Mouse (Mus musculus): ENCODE results near the gene Hcn4. TPM values are rescaled to one million over a fixed set of nuclear protein-coding genes. Genes with fewer than 3 reads are reported as not detected.

Gene Hcn4
- polyA plus RNA-seq, 1 experiment from 2014 or later = 0.51 TPM

DNA sequence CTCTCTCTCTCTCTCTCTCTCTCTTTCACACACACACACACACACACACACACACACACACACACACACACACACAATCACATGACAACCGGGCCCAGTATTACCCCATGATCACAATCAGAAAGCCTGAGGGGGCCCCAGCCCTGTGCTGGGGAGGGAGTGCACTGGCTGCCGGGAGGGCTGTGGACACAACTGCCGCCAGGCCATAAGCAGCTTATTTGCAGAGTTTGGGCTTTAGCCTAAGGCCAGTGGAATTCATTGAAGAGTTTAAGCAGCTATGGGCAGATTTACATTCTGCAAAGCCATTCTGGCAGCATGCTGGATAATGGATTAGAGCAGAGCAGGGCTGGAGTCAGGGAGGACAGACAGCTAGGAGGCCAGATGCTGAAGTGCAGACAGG, 12.0 kb upstream of the Hcn4 start:
- no peak for ATAC-seq (ENCODE audit: low FRiP score, low TSS enrichment)
- Histone ChIP-seq H3K36me3 (ENCODE audit: control insufficient read depth, insufficient read depth, low read length) (no peaks in the 10 kb centered on the region), H3K4me2 (replicated peaks; ENCODE audit: low read depth, low read length) (no peak overlapping the region), H3K9ac (ENCODE audit: low read depth, low read length) (no peak overlapping the region), H3K9me3 (ENCODE audit: control insufficient read depth, low read length) (no peaks in the 10 kb centered on the region), H3K4me3 (ENCODE audit: low read length) (no peak overlapping the region), H3K27me3 (ENCODE audit: control insufficient read depth, insufficient read depth, low read length) (no peaks in the 10 kb centered on the region; the same call in 1 of the 2 replicates), H3K4me1 (ENCODE audit: control insufficient read depth, insufficient read depth, low read length) (0 out of 2 replicates have a peak, but pooled peaks cover 6% of the 10 kb centered on the region), H3K27ac (ENCODE audit: low read depth, low read length) (no peak overlapping the region)
- 53% methylated on average over 3 of the region's 3 CpGs for WGBS

DNA sequence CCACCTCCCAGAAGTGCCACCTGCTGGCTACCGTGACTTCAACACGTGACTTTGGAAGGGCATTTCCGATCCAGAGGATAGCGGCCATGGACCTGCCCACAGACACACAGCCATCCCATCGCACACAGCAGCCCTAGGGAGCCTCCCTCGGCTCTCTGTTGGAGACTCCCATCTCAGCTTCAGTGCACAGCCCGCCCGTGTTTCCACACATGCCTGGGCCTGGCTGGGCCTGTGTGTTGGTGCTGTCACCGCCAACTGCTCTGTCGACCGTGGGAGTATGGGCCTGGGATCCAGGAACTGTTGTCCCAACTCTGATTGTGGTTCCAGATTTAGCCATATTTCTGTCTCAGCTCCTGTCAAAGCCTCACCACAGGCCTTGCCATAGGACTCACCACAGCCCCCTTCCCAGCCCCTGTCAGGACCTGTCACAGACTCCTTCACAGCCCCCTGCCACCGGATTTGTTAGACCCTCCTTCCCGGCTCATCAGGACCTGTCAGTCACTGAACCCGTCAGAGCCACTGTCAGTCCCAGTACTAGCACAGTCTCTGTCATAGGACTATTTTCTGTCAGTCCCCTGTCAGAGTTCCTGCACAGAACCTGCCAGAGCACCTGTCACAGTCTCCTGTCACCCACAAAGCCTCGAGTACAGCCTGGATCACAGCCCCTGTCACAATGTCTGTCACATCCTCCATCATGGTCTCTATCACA, 7.5 kb upstream of the Hcn4 start:
- WGBS = 45% methylated on average over 15 of the region's 15 CpGs
- ATAC-seq (ENCODE audit: low FRiP score, low TSS enrichment) = 0 out of 2 replicates have a peak, but pooled peaks have one; percentile 58
- Histone ChIP-seq H3K9ac (ENCODE audit: low read depth, low read length) (no peak overlapping the region), H3K4me1 (ENCODE audit: control insufficient read depth, insufficient read depth, low read length) (0 out of 2 replicates have a peak, but pooled peaks cover 6% of the 10 kb centered on the region), H3K4me3 (ENCODE audit: low read length) (no peak overlapping the region), H3K4me2 (replicated peaks; ENCODE audit: low read depth, low read length) (no peak overlapping the region), H3K27ac (ENCODE audit: low read depth, low read length) (no peak overlapping the region), H3K27me3 (ENCODE audit: control insufficient read depth, insufficient read depth, low read length) (peaks cover 5% of the 10 kb centered on the region; the same call in 1 of the 2 replicates), H3K36me3 (ENCODE audit: control insufficient read depth, insufficient read depth, low read length) (no peaks in the 10 kb centered on the region), H3K9me3 (ENCODE audit: control insufficient read depth, low read length) (no peaks in the 10 kb centered on the region)

DNA sequence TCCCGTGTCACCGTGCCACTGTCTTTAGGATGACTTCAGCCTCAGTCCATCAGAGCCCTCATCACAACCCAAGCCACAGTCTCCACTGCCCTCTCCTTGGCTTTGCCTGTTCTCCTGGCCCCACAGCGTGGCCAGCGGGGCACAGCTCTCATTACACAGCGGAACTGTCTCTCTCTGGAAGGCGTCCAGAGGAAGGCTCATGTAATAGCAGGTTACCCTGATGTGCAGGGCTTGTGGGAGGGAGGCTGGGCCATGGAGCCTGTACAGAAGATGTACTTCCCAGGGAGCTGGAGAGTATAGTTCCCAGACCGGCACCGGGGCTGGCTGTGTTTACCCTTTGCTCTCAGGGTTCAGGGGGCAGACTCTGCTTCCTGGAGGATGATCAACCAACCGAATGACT, 6.8 kb upstream of the Hcn4 start:
- Histone ChIP-seq H3K4me3 (ENCODE audit: low read length) (no peak overlapping the region), H3K9me3 (ENCODE audit: control insufficient read depth, low read length) (no peaks in the 10 kb centered on the region), H3K4me1 (ENCODE audit: control insufficient read depth, insufficient read depth, low read length) (0 out of 2 replicates have a peak, but pooled peaks cover 6% of the 10 kb centered on the region), H3K4me2 (replicated peaks; ENCODE audit: low read depth, low read length) (no peak overlapping the region), H3K9ac (ENCODE audit: low read depth, low read length) (no peak overlapping the region; the same call in 1 of the 2 replicates), H3K27me3 (ENCODE audit: control insufficient read depth, insufficient read depth, low read length) (peaks cover 13% of the 10 kb centered on the region; the same call in 1 of the 2 replicates), H3K27ac (ENCODE audit: low read depth, low read length) (no peak overlapping the region), H3K36me3 (ENCODE audit: control insufficient read depth, insufficient read depth, low read length) (no peaks in the 10 kb centered on the region)
- ATAC-seq (ENCODE audit: low FRiP score, low TSS enrichment) = no peak
- WGBS = 44% methylated on average over 9 of the region's 9 CpGs

DNA sequence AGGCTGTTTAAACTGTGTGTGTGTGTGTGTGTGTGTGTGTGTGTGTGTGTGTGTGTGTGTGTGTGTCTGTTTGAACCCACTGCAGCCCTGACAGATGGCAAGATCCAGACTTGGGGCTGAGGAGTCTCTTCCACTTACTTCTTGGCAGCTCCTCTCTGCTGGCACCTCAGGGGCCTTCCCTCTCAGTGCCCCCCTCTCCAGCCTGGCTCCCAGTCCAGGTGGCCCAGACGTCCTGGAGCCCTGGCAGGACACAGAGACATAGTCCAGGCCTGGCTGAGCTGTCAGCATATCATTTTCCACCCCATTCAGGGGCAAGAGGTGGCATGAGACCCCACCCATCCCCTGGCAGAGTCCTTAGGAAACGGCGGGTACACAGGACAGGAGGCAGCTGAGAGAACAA, 5.5 kb upstream of the Hcn4 start:
- Histone ChIP-seq H3K27me3 (ENCODE audit: control insufficient read depth, insufficient read depth, low read length) (peaks cover 22% of the 10 kb centered on the region), H3K9me3 (ENCODE audit: control insufficient read depth, low read length) (no peaks in the 10 kb centered on the region), H3K9ac (ENCODE audit: low read depth, low read length) (no peak overlapping the region), H3K4me3 (ENCODE audit: low read length) (no peak overlapping the region), H3K27ac (ENCODE audit: low read depth, low read length) (no peak overlapping the region), H3K36me3 (ENCODE audit: control insufficient read depth, insufficient read depth, low read length) (no peaks in the 10 kb centered on the region), H3K4me1 (ENCODE audit: control insufficient read depth, insufficient read depth, low read length) (0 out of 2 replicates have a peak, but pooled peaks cover 11% of the 10 kb centered on the region), H3K4me2 (replicated peaks; ENCODE audit: low read depth, low read length) (no peak overlapping the region)
- WGBS = 67% methylated on average over 3 of the region's 3 CpGs
- ATAC-seq (ENCODE audit: low FRiP score, low TSS enrichment) = no peak

DNA sequence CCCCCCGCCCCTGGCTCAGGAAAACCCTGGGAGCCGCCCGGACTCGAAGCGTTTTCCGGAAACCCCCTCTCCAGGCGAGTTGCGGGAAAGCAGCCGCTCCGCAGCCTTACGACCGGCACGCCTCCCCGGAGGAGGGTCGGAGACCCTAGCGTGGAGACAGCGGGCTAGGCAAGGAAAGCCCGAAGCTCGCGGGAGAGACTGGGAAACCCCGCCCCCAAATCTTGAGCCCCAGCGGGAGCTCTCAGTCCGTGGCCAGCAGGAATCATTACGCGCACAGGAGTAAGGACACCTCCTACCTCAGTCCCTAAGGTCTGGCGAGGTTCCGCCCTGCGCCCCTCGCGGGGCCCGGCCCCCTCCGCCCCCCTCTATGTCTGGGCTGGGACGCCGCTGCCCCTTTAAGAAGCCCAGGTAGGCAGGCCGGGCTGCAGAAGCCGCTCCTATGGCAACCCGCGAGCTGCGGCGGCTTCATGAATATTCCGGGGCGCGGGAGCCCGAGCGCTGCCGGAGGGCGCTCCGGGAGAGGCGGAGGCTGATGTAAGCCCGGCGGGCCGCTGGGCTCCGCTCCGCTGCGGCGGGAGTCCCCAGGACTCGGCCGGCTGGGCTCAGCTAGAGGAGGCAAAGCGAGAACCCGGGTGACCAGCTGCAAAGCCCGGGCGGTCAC, 651 bp upstream of the Hcn4 start:
- Histone ChIP-seq H3K4me2 (replicated peaks; ENCODE audit: low read depth, low read length) (peak overlapping the region; percentile 99), H3K4me3 (ENCODE audit: low read length) (peak overlapping the region; percentile 60), H3K9ac (ENCODE audit: low read depth, low read length) (peak overlapping the region; percentile 65), H3K36me3 (ENCODE audit: control insufficient read depth, insufficient read depth, low read length) (no peaks in the 10 kb centered on the region), H3K9me3 (ENCODE audit: control insufficient read depth, low read length) (no peaks in the 10 kb centered on the region), H3K27me3 (ENCODE audit: control insufficient read depth, insufficient read depth, low read length) (peaks cover 49% of the 10 kb centered on the region), H3K27ac (ENCODE audit: low read depth, low read length) (no peak overlapping the region), H3K4me1 (ENCODE audit: control insufficient read depth, insufficient read depth, low read length) (0 out of 2 replicates have a peak, but pooled peaks cover 5% of the 10 kb centered on the region)
- peak; percentile 83 for ATAC-seq (ENCODE audit: low FRiP score, low TSS enrichment)
- under 1% methylated on average over 62 of the region's 62 CpGs for WGBS

DNA sequence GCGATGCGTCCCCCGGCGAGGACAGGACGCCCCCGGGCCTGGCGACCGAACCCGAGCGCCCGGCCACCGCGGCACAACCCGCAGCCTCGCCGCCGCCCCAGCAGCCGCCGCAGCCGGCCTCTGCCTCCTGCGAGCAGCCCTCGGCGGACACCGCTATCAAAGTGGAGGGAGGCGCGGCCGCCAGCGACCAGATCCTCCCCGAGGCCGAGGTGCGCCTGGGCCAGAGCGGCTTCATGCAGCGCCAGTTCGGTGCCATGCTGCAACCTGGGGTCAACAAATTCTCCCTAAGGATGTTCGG, 655 bp downstream of the Hcn4 start:
- Histone ChIP-seq H3K36me3 (ENCODE audit: control insufficient read depth, insufficient read depth, low read length) (no peaks in the 10 kb centered on the region), H3K4me2 (replicated peaks; ENCODE audit: low read depth, low read length) (peak overlapping the region; percentile 99), H3K27me3 (ENCODE audit: control insufficient read depth, insufficient read depth, low read length) (peaks cover 48% of the 10 kb centered on the region), H3K9ac (ENCODE audit: low read depth, low read length) (peak overlapping the region; percentile 65), H3K27ac (ENCODE audit: low read depth, low read length) (no peak overlapping the region), H3K9me3 (ENCODE audit: control insufficient read depth, low read length) (no peaks in the 10 kb centered on the region), H3K4me1 (ENCODE audit: control insufficient read depth, insufficient read depth, low read length) (0 out of 2 replicates have a peak, but pooled peaks cover 5% of the 10 kb centered on the region), H3K4me3 (ENCODE audit: low read length) (peak overlapping the region; percentile 60)
- 0% methylated on average over 35 of the region's 35 CpGs for WGBS
- no peak for ATAC-seq (ENCODE audit: low FRiP score, low TSS enrichment)

DNA sequence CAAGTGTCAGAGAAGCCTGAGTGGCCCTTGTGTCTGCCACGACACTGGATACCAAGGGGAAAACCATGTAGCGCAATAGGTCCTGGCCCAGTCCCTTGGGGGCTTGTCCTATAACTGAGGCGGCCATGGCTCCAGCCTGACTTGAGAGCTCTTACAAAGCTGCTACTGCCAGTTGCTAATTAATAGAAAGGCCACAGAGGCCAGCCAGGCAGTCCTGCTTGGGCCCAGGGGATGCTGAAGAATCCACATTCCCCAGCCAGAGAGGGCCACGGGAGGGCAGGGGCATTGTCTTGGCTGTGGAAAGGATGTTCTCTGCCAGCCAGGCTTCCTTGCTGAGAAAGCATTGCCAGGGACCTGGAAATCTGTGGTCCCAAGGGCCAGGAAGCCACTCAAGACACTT, 6.4 kb downstream of the Hcn4 start:
- Histone ChIP-seq H3K27me3 (ENCODE audit: control insufficient read depth, insufficient read depth, low read length) (peaks cover 11% of the 10 kb centered on the region), H3K4me1 (ENCODE audit: control insufficient read depth, insufficient read depth, low read length) (0 out of 2 replicates have a peak, but pooled peaks cover 9% of the 10 kb centered on the region), H3K4me2 (replicated peaks; ENCODE audit: low read depth, low read length) (no peak overlapping the region), H3K36me3 (ENCODE audit: control insufficient read depth, insufficient read depth, low read length) (no peaks in the 10 kb centered on the region), H3K9ac (ENCODE audit: low read depth, low read length) (no peak overlapping the region), H3K4me3 (ENCODE audit: low read length) (no peak overlapping the region), H3K9me3 (ENCODE audit: control insufficient read depth, low read length) (no peaks in the 10 kb centered on the region), H3K27ac (ENCODE audit: low read depth, low read length) (no peak overlapping the region)
- ATAC-seq (ENCODE audit: low FRiP score, low TSS enrichment) = no peak
- 68% methylated on average over 4 of the region's 4 CpGs for WGBS

DNA sequence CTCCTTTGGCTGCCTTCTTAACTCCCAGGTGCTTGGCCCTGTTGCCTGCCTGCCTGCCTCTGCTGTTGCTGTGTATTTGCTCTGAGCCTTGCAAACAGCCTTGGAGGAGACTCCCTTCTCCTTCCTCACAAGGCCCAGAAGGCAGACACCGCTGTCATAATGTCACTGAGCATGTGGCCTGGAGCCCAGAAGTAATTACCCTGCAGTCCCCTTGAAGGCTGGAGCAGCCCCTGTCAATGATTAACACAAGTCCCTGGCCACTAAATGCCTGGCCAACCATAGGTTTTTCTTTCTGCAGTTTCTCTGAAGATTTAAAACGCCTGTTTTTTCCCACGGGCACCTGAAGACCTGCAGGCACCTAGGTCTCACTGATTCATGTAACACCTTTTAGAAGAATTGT, 9.7 kb downstream of the Hcn4 start:
- no peaks in the 10 kb centered on the region for H3K9me3 ChIP-seq (ENCODE audit: control insufficient read depth, low read length)
- H3K27me3 ChIP-seq (ENCODE audit: control insufficient read depth, insufficient read depth, low read length) = no peaks in the 10 kb centered on the region
- WGBS = 44% methylated on average over 3 of the region's 3 CpGs
- no peak overlapping the region for H3K4me2 ChIP-seq (replicated peaks; ENCODE audit: low read depth, low read length)
- 0 out of 2 replicates have a peak, but pooled peaks cover 9% of the 10 kb centered on the region for H3K4me1 ChIP-seq (ENCODE audit: control insufficient read depth, insufficient read depth, low read length)
- no peak overlapping the region for H3K9ac ChIP-seq (ENCODE audit: low read depth, low read length)
- no peak for ATAC-seq (ENCODE audit: low FRiP score, low TSS enrichment)
- no peaks in the 10 kb centered on the region for H3K36me3 ChIP-seq (ENCODE audit: control insufficient read depth, insufficient read depth, low read length)
- no peak overlapping the region for H3K4me3 ChIP-seq (ENCODE audit: low read length)
- no peak overlapping the region for H3K27ac ChIP-seq (ENCODE audit: low read depth, low read length)

DNA sequence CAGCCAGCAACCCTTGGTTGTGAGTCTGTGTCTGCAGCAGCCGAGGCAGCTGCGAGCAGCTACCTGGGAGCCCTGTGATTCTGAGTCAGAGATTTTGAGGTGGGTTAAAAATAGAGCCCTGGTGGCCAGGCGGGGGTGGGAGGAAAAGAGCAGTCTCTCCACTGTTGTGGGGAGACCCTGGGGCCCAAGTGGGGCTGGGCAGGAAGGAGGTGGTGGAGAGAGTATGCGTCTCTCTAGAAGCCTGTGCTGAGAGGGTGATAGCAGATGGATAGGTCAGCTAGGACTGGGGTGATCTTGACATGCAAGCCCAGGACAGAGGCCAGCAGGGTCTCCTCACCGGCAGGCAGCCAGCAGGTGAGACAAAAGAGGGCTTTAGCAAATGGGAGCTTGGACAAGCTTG, 14.0 kb downstream of the Hcn4 start:
- H3K4me1 ChIP-seq (ENCODE audit: control insufficient read depth, insufficient read depth, low read length) = 0 out of 2 replicates have a peak, but pooled peaks cover 6% of the 10 kb centered on the region
- no peaks in the 10 kb centered on the region for H3K36me3 ChIP-seq (ENCODE audit: control insufficient read depth, insufficient read depth, low read length)
- ATAC-seq (ENCODE audit: low FRiP score, low TSS enrichment) = no peak
- WGBS = 80% methylated on average over 5 of the region's 5 CpGs
- no peak overlapping the region for H3K27ac ChIP-seq (ENCODE audit: low read depth, low read length)
- no peak overlapping the region for H3K9ac ChIP-seq (ENCODE audit: low read depth, low read length)
- H3K4me3 ChIP-seq (ENCODE audit: low read length) = no peak overlapping the region
- no peaks in the 10 kb centered on the region for H3K9me3 ChIP-seq (ENCODE audit: control insufficient read depth, low read length)
- no peaks in the 10 kb centered on the region for H3K27me3 ChIP-seq (ENCODE audit: control insufficient read depth, insufficient read depth, low read length)
- no peak overlapping the region for H3K4me2 ChIP-seq (replicated peaks; ENCODE audit: low read depth, low read length)
